Mouse (Mus musculus) liver, embryonic 16.5 days (tissue): ENCODE measurements around the gene Zfyve26. TPM values are rescaled to one million over a fixed set of nuclear protein-coding genes. Genes with fewer than 3 reads are reported as not detected.
"Not testable (repeated sequence)": the region's sequence is repeated elsewhere in the genome, so short reads cannot be mapped to it uniquely, and the experiment has no call there.

Source experiments
- ATAC-seq: fragments of 200-750 bp; cut with Nextera tagmentation; 2 replicates; pipeline ENCODE4 v1.8.0; 2017; ENCODE audit warnings: low read depth, mild to moderate bottlenecking, moderate number of reproducible peaks, moderate library complexity
- H3K27ac ChIP-seq: fragments of 300-500 bp; sonication (generic); 2 replicates; pipeline ENCODE4 v1.5.1; 2014; ENCODE audit warnings: mild to moderate bottlenecking, low read length
- H3K27me3 ChIP-seq: fragments of 300-500 bp; sonication (generic); 2 replicates; pipeline ENCODE4 v1.6.1; 2014; ENCODE audit warnings: low read depth, low read length, mixed read lengths; ENCODE audit not compliant: control insufficient read depth, insufficient read depth
- H3K36me3 ChIP-seq: fragments of 300-500 bp; sonication (generic); 2 replicates; pipeline ENCODE4 v1.6.1; 2014; ENCODE audit warnings: mild to moderate bottlenecking; ENCODE audit not compliant: control insufficient read depth, insufficient read depth
- H3K4me1 ChIP-seq: fragments of 300-500 bp; sonication (generic); 2 replicates; pipeline ENCODE4 v1.6.1; 2014; ENCODE audit warnings: low read depth, low read length, mixed read lengths; ENCODE audit not compliant: control insufficient read depth
- H3K4me2 ChIP-seq: fragments of 300-500 bp; sonication (generic); 2 replicates; pipeline ENCODE4 v1.6.1; 2014; ENCODE audit warnings: low read depth, low read length, mixed read lengths
- H3K4me3 ChIP-seq: fragments of 300-500 bp; sonication (generic); 2 replicates; pipeline ENCODE4 v1.5.1; 2014; ENCODE audit warnings: low read depth, mild to moderate bottlenecking, low read length
- H3K9ac ChIP-seq: fragments of 300-500 bp; sonication (generic); 2 replicates; pipeline ENCODE4 v1.6.1; 2014; ENCODE audit warnings: low read depth, low read length
- H3K9me3 ChIP-seq: fragments of 300-500 bp; sonication (generic); replicated peaks from 2 replicates; pipeline ENCODE4 v1.6.1; 2016; ENCODE audit warnings: low read length; ENCODE audit not compliant: control insufficient read depth
- WGBS: fragments of 180-500 bp; shearing (Covaris S2); extraction: QIAGEN DNeasy Blood & Tissue Kit; methylation state at CpG from one replicate; pipeline ENCODE4 v1.1.7; 2014; ENCODE audit not compliant: insufficient replicate concordance; 5-methylcytosine and 5-hydroxymethylcytosine counted together
- polyA plus RNA-seq: library from polyadenylated mRNA; unstranded; fragments of >200 nt; fragmentation: Nextera tagmentation; extraction: Ambion mirVana; gene quantifications from 2 replicates; pipeline ENCODE4 v1.2.1, GENCODE M21; 2015

The Zfyve26 gene
- polyA plus RNA-seq, 1 experiment from 2014 or later: 10.7 TPM

GRCm38 (mm10) chr12:79322539-79322938 lies 26.4 kb upstream of the Zfyve26 start:
- 48% methylated on average over 2 of the region's 2 CpGs for WGBS
- not testable (repeated sequence) for H3K9ac ChIP-seq, H3K9me3 ChIP-seq, H3K27ac ChIP-seq, H3K4me2 ChIP-seq, ATAC-seq, H3K36me3 ChIP-seq, H3K27me3 ChIP-seq, H3K4me1 ChIP-seq, H3K4me3 ChIP-seq

GRCm38 (mm10) chr12:79320895-79321294 lies 24.8 kb upstream of the Zfyve26 start:
- H3K9me3 ChIP-seq: no peaks in the 10 kb centered on the region
- ATAC-seq: no peak

DNA sequence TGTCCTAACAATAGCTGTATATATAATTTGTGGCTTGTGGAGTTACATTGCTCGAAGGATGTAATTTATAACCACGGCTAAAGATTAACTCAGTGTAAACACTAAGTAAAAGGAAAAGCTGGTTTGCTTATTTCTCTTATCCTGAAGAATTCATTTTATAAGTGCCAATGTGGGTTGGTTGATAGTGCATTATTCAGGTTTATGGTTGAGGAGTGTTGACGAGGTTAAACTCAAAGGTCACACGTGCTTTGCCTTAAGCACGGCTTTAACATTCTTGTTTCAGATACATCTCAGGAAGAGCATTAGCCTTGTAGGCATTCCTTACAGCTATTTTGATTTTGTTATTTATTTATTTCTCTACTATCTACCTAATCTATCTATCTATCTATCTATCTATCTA lies 21.2 kb upstream of the Zfyve26 start:
- Histone ChIP-seq H3K36me3 (peaks cover 3% of the 10 kb centered on the region; the same call in 1 of the 2 replicates), H3K4me2 (no peak overlapping the region), H3K9me3 (no peaks in the 10 kb centered on the region), H3K4me3 (no peak overlapping the region), H3K27me3 (no peaks in the 10 kb centered on the region), H3K9ac (no peak overlapping the region), H3K27ac (no peak overlapping the region), H3K4me1 (no peaks in the 10 kb centered on the region)
- WGBS: 72% methylated on average over 5 of the region's 5 CpGs
- ATAC-seq: no peak

More at GRCm38 (mm10) chr12:79320895-79321294, 24.8 kb upstream of the Zfyve26 start:
- Histone ChIP-seq H3K27ac (no peak overlapping the region), H3K9ac (no peak overlapping the region), H3K4me2 (no peak overlapping the region), H3K4me3 (no peak overlapping the region), H3K36me3 (no peaks in the 10 kb centered on the region), H3K27me3 (no peaks in the 10 kb centered on the region), H3K4me1 (no peaks in the 10 kb centered on the region)
- WGBS: 50% methylated on average over 5 of the region's 5 CpGs

DNA sequence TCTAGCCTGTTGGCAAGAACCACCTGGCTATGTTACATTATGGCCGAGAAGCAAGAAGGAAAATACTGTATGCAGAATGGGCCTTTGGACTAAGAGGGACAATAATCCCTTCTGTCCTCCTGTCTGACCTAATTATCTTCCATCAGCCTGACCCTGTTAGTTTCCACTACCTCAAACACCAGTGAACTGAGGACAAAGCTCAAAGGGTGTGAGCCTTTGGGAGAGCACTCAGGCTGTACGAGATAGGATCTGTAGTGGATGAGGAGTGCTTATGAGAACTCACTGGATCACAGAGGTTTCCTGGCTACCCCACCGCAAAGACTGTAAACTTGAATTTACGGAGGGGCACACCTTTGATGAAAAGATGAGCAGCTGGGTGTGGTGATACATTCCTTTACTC lies 17.6 kb upstream of the Zfyve26 start:
- Histone ChIP-seq H3K4me2 (no peak overlapping the region), H3K4me3 (no peak overlapping the region), H3K36me3 (peaks cover 3% of the 10 kb centered on the region; the same call in 1 of the 2 replicates), H3K9ac (no peak overlapping the region), H3K9me3 (no peaks in the 10 kb centered on the region), H3K27ac (no peak overlapping the region), H3K4me1 (no peaks in the 10 kb centered on the region), H3K27me3 (no peaks in the 10 kb centered on the region)
- peak; percentile 77 for ATAC-seq
- WGBS: 74% methylated on average over 4 of the region's 4 CpGs

DNA sequence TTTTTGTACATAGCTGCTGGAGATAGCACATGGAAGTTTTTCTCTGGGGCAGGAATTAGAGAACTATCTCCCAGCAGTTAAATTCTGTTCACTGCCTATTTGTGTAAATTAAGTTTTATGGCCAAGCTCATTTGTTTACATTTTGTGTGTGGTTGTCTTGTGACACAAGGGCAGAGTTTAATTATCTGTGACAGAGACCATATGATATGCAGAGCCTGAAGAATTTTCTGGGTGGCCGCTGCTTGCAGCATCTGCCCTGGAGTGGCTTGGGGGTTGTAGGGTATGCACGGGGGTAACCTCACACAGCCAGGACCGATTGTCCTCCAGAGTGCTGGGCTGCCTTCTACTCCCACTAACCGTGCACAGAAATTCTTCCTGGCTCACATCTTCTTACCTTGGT lies 9.9 kb upstream of the Zfyve26 start:
- H3K9ac ChIP-seq: no peak overlapping the region
- no peaks in the 10 kb centered on the region for H3K36me3 ChIP-seq
- no peaks in the 10 kb centered on the region for H3K9me3 ChIP-seq
- H3K27me3 ChIP-seq: no peaks in the 10 kb centered on the region
- 79% methylated on average over 4 of the region's 4 CpGs for WGBS
- no peak overlapping the region for H3K4me3 ChIP-seq
- no peak overlapping the region for H3K27ac ChIP-seq
- no peak for ATAC-seq
- H3K4me1 ChIP-seq: no peaks in the 10 kb centered on the region
- H3K4me2 ChIP-seq: no peak overlapping the region

DNA sequence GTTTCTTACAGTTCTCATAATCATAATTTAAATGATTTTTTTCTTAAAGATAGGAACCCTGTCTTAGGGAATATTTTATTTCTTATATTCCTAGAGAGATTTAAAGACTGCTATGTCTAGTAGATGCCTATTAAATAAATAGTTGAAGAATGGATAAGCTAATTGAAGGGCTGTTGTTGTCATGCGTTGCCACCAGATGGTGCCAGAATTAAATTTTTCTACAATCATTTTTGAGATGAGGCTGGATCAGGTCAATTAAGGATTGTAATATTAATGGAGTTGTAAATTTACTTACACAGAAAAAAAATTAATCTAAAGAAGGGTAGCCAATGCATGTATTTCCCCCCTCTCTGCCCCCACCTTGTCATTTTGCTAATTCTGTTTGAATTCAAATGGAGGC lies 9.0 kb upstream of the Zfyve26 start:
- H3K4me1 ChIP-seq: no peaks in the 10 kb centered on the region
- 54% methylated on average over 1 of the region's 1 CpGs for WGBS
- ATAC-seq: no peak
- H3K9me3 ChIP-seq: no peaks in the 10 kb centered on the region
- H3K27me3 ChIP-seq: no peaks in the 10 kb centered on the region
- H3K36me3 ChIP-seq: no peaks in the 10 kb centered on the region
- no peak overlapping the region for H3K27ac ChIP-seq
- H3K4me2 ChIP-seq: no peak overlapping the region
- H3K4me3 ChIP-seq: no peak overlapping the region
- H3K9ac ChIP-seq: no peak overlapping the region

DNA sequence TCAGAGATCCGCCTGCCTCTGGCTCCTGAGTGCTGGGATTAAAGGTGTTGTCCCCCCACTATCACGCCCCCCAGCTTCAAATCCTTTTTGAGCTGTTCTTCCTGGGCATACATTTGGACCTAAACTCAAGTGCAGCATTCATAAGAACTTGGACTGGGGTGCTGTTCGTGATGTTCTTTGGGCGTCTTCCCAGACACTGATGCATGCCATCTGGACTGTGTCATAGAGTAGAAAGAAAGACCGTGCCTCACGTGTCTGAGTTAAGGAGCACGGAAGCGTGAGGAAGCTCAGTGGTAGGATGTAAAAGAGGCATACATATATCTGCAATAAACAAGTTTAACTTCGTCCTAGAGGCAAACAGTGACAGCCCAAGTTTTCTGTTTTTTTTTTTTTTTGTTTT lies 5.7 kb upstream of the Zfyve26 start:
- Histone ChIP-seq H3K27ac (no peak overlapping the region), H3K4me2 (no peak overlapping the region), H3K9ac (no peak overlapping the region), H3K27me3 (no peaks in the 10 kb centered on the region), H3K9me3 (no peaks in the 10 kb centered on the region), H3K4me3 (no peak overlapping the region), H3K4me1 (peaks cover 4% of the 10 kb centered on the region; the same call in 1 of the 2 replicates), H3K36me3 (no peaks in the 10 kb centered on the region)
- 82% methylated on average over 9 of the region's 9 CpGs for WGBS
- ATAC-seq: no peak

GRCm38 (mm10) chr12:79297884-79298636 lies 2.0 kb upstream of the Zfyve26 start:
- 4% methylated on average over 15 of the region's 15 CpGs for WGBS
- Histone ChIP-seq H3K9me3 (no peaks in the 10 kb centered on the region), H3K27me3 (no peaks in the 10 kb centered on the region), H3K4me1 (peaks cover 17% of the 10 kb centered on the region), H3K36me3 (no peaks in the 10 kb centered on the region), H3K4me3 (peak overlapping the region; percentile 80), H3K4me2 (peak overlapping the region; percentile 97), H3K27ac (peak overlapping the region; percentile 81), H3K9ac (peak overlapping the region; percentile 75)
- ATAC-seq: no peak

- under 1% methylated on average over 21 of the region's 21 CpGs for WGBS
Measured at GRCm38 (mm10) chr12:79297121-79297576, 1.0 kb upstream of the Zfyve26 start, which contains the start of gene Rad51b. TSS of gene Rad51b (plus strand) at chr12:79297282.

More at GRCm38 (mm10) chr12:79297121-79297576, 1.0 kb upstream of the Zfyve26 start, which contains the start of gene Rad51b:
- H3K27me3 ChIP-seq: no peaks in the 10 kb centered on the region
- no peaks in the 10 kb centered on the region for H3K36me3 ChIP-seq
- peak within 1 kb of the TSS; percentile 75 for H3K9ac ChIP-seq
- H3K9me3 ChIP-seq: no peaks in the 10 kb centered on the region
- H3K4me1 ChIP-seq: peaks cover 17% of the 10 kb centered on the region
- peak within 1 kb of the TSS; percentile 80 for H3K4me3 ChIP-seq
- peak within 1 kb of the TSS; percentile 97 for H3K4me2 ChIP-seq
- ATAC-seq: peak; percentile 74
- H3K27ac ChIP-seq: peak within 1 kb of the TSS; percentile 88
